Mouse (Mus musculus) erythroblast, embryonic 14.5 days (primary cell): Measurements from ENCODE around the gene Zfp641.

ENCODE experiments used
- GATA1 ChIP-seq: IDR thresholded peaks from 2 replicates; pipeline ENCODE4 v1.6.1; 2012; ENCODE audit warnings: low read length, inconsistent platforms, mixed read lengths
- TAL1 ChIP-seq: IDR thresholded peaks from 3 replicates; pipeline ENCODE4 v1.6.1; 2012; ENCODE audit warnings: low read length, inconsistent platforms, mixed read lengths

- TF ChIP-seq TAL1 (no peak), GATA1 (no peak)
Measured at GRCm38 (mm10) chr15:98293651-98294050, 2.3 kb downstream of the Zfp641 start.
